Mouse (Mus musculus): Measurements from ENCODE around the gene Foxo3. TPM values are rescaled to one million over a fixed set of nuclear protein-coding genes. Genes with fewer than 3 reads are reported as not detected.

Gene Foxo3
- total RNA-seq, 2 experiments from 2014 or later, result 22.8 to 45.1 TPM

- intact Hi-C loops (cut with DNase I; ENCODE audit: low total_unique reads), result no loop called here
- no peak for DNase-seq
Observed at GRCm38 (mm10) chr10:42261103-42261502, 15.5 kb downstream of the Foxo3 start.

- intact Hi-C loops (cut with DNase I; ENCODE audit: low total_unique reads), result no loop called here
- no peak for DNase-seq
Observed at GRCm38 (mm10) chr10:42260523-42260922, 16.0 kb downstream of the Foxo3 start.

- intact Hi-C loops (cut with DNase I; ENCODE audit: low total_unique reads), result no loop called here
Observed at GRCm38 (mm10) chr10:42259602-42260001, 17.0 kb downstream of the Foxo3 start.

GRCm38 (mm10) chr10:42257985-42258384 lies 18.6 kb downstream of the Foxo3 start:
- no peak for DNase-seq
- intact Hi-C loops (cut with DNase I; ENCODE audit: low total_unique reads), result no loop called here

More at GRCm38 (mm10) chr10:42259602-42260001, 17.0 kb downstream of the Foxo3 start:
- no peak for DNase-seq

- no peak for DNase-seq
- intact Hi-C loops (cut with DNase I; ENCODE audit: low total_unique reads), result no loop called here
Observed at GRCm38 (mm10) chr10:42254788-42255187, 21.8 kb downstream of the Foxo3 start.

- DNase-seq, result no peak
- intact Hi-C loops (cut with DNase I; ENCODE audit: low total_unique reads), result no loop called here
Observed at GRCm38 (mm10) chr10:42251749-42252323, 24.7 kb downstream of the Foxo3 start.

GRCm38 (mm10) chr10:42251203-42251602 lies 25.4 kb downstream of the Foxo3 start:
- intact Hi-C loops (cut with DNase I; ENCODE audit: low total_unique reads), result no loop called here

GRCm38 (mm10) chr10:42249965-42250364 lies 26.6 kb downstream of the Foxo3 start:
- DNase-seq, result no peak
- intact Hi-C loops (cut with DNase I; ENCODE audit: low total_unique reads), result no loop called here

More at GRCm38 (mm10) chr10:42251203-42251602, 25.4 kb downstream of the Foxo3 start:
- DNase-seq, result peak; percentile 81

- no peak for DNase-seq
- intact Hi-C loops (cut with DNase I; ENCODE audit: low total_unique reads), result no loop called here
Observed at GRCm38 (mm10) chr10:42248644-42249043, 27.9 kb downstream of the Foxo3 start.

- no peak for DNase-seq
- intact Hi-C loops (cut with DNase I; ENCODE audit: low total_unique reads), result no loop called here
Observed at GRCm38 (mm10) chr10:42248156-42248555, 28.4 kb downstream of the Foxo3 start.

GRCm38 (mm10) chr10:42247125-42247816 lies 29.3 kb downstream of the Foxo3 start:
- DNase-seq, result no peak
- intact Hi-C loops (cut with DNase I; ENCODE audit: low total_unique reads), result no loop called here

- intact Hi-C loops (cut with DNase I; ENCODE audit: low total_unique reads), result no loop called here
- no peak for DNase-seq
Observed at GRCm38 (mm10) chr10:42246483-42246882, 30.1 kb downstream of the Foxo3 start.

- no peak for DNase-seq
- intact Hi-C loops (cut with DNase I; ENCODE audit: low total_unique reads), result no loop called here
Observed at GRCm38 (mm10) chr10:42245636-42246035, 30.9 kb downstream of the Foxo3 start.

GRCm38 (mm10) chr10:42245256-42245601 lies 31.3 kb downstream of the Foxo3 start:
- intact Hi-C loops (cut with DNase I; ENCODE audit: low total_unique reads), result no loop called here
- DNase-seq, result no peak

- intact Hi-C loops (cut with DNase I; ENCODE audit: low total_unique reads), result no loop called here
- no peak for DNase-seq
Observed at GRCm38 (mm10) chr10:42244420-42245255, 31.9 kb downstream of the Foxo3 start.

- intact Hi-C loops (cut with DNase I; ENCODE audit: low total_unique reads), result no loop called here
- no peak for DNase-seq
Observed at GRCm38 (mm10) chr10:42243925-42244324, 32.6 kb downstream of the Foxo3 start.

- no peak for DNase-seq
- intact Hi-C loops (cut with DNase I; ENCODE audit: low total_unique reads), result no loop called here
Observed at GRCm38 (mm10) chr10:42242484-42242883, 34.1 kb downstream of the Foxo3 start.

GRCm38 (mm10) chr10:42241775-42242174 lies 34.8 kb downstream of the Foxo3 start:
- no peak for DNase-seq
- intact Hi-C loops (cut with DNase I; ENCODE audit: low total_unique reads), result no loop called here

GRCm38 (mm10) chr10:42239810-42240111 lies 36.8 kb downstream of the Foxo3 start:
- DNase-seq, result no peak

GRCm38 (mm10) chr10:42238923-42239809 lies 37.4 kb downstream of the Foxo3 start:
- no peak for DNase-seq
- intact Hi-C loops (cut with DNase I; ENCODE audit: low total_unique reads), result no loop called here

More at GRCm38 (mm10) chr10:42239810-42240111, 36.8 kb downstream of the Foxo3 start:
- intact Hi-C loops (cut with DNase I; ENCODE audit: low total_unique reads), result no loop called here
